Mouse (Mus musculus): ENCODE data around the gene Pacrg. TPM values are rescaled to one million over a fixed set of nuclear protein-coding genes. Genes with fewer than 3 reads are reported as not detected.

The Pacrg gene
- total and polyA plus RNA-seq, 3 experiments: 0.11 TPM; not detected in 2

DNA sequence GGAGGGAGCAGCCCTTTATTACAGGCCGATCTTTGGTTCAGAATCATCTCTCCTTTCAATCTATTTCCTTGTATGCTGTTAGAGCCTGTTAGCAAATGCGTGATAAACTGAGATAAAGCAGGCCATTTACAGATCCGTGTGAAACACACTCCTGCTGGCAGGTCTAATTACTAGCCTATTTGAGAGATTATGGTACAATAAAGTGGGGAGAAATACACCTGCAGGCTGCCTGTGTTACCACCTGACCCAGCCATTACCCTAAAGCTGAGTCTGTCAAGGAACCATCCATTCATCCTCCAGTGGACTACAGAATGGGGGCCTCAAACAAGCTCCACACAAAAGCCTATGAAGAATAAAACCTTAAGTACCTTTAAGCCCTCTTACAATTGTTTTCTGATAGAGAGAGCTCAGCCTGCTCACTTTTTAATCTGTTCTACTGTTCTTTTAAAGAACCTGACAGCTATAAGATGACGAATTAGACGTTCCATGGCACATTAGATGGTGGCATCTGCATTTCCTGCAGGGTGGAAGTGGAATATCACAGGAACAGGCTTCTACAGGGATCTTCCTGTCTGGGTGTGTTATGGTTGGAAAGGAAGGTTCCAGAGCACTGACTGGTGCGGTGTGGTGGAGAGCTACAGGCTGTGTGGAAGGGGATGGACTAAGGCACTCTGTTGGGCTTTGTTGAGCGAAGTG is 422.4 kb downstream of the Pacrg start:
- H3K4me1 ChIP-seq (ENCODE audit: insufficient read depth, low read depth, low read length): no peaks in the 10 kb centered on the region
- DNase-seq (ENCODE audit: low spot score) (no peak), ATAC-seq (ENCODE audit: extremely low read depth, insufficient number of reproducible peaks, low FRiP score, poor library complexity, severe bottlenecking) (no peak)
- H3K9me3 ChIP-seq (replicated peaks): no peaks in the 10 kb centered on the region
- H3K4me3 ChIP-seq (ENCODE audit: low read depth, low read length): no peak overlapping the region
- TF ChIP-seq TAL1 (conservative IDR thresholded peaks at IDR 0.05; ENCODE audit: low read depth, low read length) (no peak), GATA1 (IDR thresholded peaks at IDR 0.05; ENCODE audit: borderline replicate concordance, low read length) (no peak), CTCF (IDR thresholded peaks at IDR 0.05; ENCODE audit: low read depth, low read length) (no peak), POLR2AphosphoS5 (IDR thresholded peaks at IDR 0.05; ENCODE audit: insufficient replicate concordance, low read depth, low read length) (no peak), GATA2 (IDR thresholded peaks at IDR 0.05; ENCODE audit: borderline replicate concordance, low read depth, low read length) (no peak)
- H3K36me3 ChIP-seq (replicated peaks): no peaks in the 10 kb centered on the region
- peaks cover 11% of the 10 kb centered on the region; the same call in 1 of the 2 replicates for H3K27me3 ChIP-seq (ENCODE audit: insufficient read depth, low read length)

DNA sequence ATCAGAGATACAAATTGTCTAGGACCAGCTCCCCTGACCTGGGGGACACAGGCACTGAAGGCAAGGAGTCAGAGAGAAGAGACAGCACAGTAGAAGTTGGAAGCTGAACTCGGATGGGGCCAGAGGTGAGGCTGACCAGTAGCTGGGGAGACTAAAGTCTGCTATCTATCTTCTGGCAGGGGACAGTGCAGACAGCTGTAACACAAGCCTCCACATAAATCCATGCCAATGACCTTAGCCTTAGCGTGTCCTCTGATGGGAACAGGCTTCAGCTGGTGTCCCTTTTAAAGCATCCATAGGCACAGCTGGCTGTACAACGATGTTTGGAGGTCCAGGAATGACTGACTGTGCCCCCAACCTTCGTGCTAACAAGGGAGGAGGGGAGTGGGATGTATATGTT is 423.1 kb downstream of the Pacrg start:
- TF ChIP-seq GATA2 (IDR thresholded peaks at IDR 0.05; ENCODE audit: borderline replicate concordance, low read depth, low read length) (no peak), POLR2AphosphoS5 (IDR thresholded peaks at IDR 0.05; ENCODE audit: insufficient replicate concordance, low read depth, low read length) (no peak), GATA1 (IDR thresholded peaks at IDR 0.05; ENCODE audit: borderline replicate concordance, low read length) (no peak), CTCF (IDR thresholded peaks at IDR 0.05; ENCODE audit: low read depth, low read length) (no peak), TAL1 (conservative IDR thresholded peaks at IDR 0.05; ENCODE audit: low read depth, low read length) (no peak)
- H3K9me3 ChIP-seq (replicated peaks): no peaks in the 10 kb centered on the region
- H3K4me1 ChIP-seq (ENCODE audit: insufficient read depth, low read depth, low read length): no peaks in the 10 kb centered on the region
- no peak overlapping the region for H3K4me3 ChIP-seq (ENCODE audit: low read depth, low read length)
- peaks cover 14% of the 10 kb centered on the region for H3K27me3 ChIP-seq (ENCODE audit: insufficient read depth, low read length)
- DNase-seq (ENCODE audit: low spot score) (no peak), ATAC-seq (ENCODE audit: extremely low read depth, insufficient number of reproducible peaks, low FRiP score, poor library complexity, severe bottlenecking) (no peak)
- H3K36me3 ChIP-seq (replicated peaks): no peaks in the 10 kb centered on the region

DNA sequence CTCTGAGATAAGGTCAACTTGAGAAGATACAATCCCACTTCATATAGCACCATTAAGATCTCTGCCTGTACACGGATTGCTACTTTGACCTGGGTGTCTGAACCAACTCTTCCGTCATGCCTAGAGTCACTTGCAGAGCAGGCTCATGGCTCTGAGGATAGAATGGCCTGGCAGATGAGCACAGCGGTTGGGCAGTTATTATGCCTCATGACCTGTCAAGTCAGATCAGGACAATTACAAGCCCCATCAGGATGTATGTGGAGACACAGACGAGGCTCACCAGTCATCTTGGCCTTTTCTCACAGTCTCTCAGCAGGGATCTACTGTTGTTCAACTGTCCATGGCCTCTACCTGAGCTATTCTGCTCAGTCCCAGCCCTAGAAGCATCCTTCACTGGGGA is 424.0 kb downstream of the Pacrg start:
- ATAC-seq (ENCODE audit: extremely low read depth, insufficient number of reproducible peaks, low FRiP score, poor library complexity, severe bottlenecking): no peak
- peaks cover 14% of the 10 kb centered on the region for H3K27me3 ChIP-seq (ENCODE audit: insufficient read depth, low read length)
- no peaks in the 10 kb centered on the region for H3K36me3 ChIP-seq (replicated peaks)
- no peaks in the 10 kb centered on the region for H3K9me3 ChIP-seq (replicated peaks)
- no peaks in the 10 kb centered on the region for H3K4me1 ChIP-seq (ENCODE audit: insufficient read depth, low read depth, low read length)
- no peak overlapping the region for H3K4me3 ChIP-seq (ENCODE audit: low read depth, low read length)
- no peak for DNase-seq (ENCODE audit: low spot score)
- TF ChIP-seq GATA2 (IDR thresholded peaks at IDR 0.05; ENCODE audit: borderline replicate concordance, low read depth, low read length) (no peak), GATA1 (IDR thresholded peaks at IDR 0.05; ENCODE audit: borderline replicate concordance, low read length) (no peak), CTCF (IDR thresholded peaks at IDR 0.05; ENCODE audit: low read depth, low read length) (no peak), TAL1 (conservative IDR thresholded peaks at IDR 0.05; ENCODE audit: low read depth, low read length) (no peak), POLR2AphosphoS5 (IDR thresholded peaks at IDR 0.05; ENCODE audit: insufficient replicate concordance, low read depth, low read length) (no peak)

DNA sequence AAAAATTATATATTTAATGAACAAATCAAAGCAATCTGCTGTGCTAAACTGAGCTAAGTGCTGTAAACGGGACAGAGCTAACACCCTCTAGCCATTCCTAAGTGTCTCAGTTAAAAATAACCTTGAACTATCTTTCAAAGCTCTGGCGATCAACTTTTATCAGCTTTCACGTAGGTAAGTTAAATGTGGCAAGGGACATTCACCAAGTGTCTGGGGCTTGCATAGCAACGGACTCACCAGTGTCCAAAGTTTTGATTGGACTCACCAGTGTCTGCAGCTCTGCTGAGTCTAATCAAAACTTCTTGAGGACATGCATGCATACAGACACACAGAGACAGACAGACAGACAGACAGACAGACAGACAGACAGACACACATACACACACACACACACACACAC is 425.7 kb downstream of the Pacrg start:
- DNase-seq (ENCODE audit: low spot score) (no peak), ATAC-seq (ENCODE audit: extremely low read depth, insufficient number of reproducible peaks, low FRiP score, poor library complexity, severe bottlenecking) (no peak)
- peaks cover 14% of the 10 kb centered on the region for H3K27me3 ChIP-seq (ENCODE audit: insufficient read depth, low read length)
- no peak overlapping the region for H3K4me3 ChIP-seq (ENCODE audit: low read depth, low read length)
- H3K4me1 ChIP-seq (ENCODE audit: insufficient read depth, low read depth, low read length): no peaks in the 10 kb centered on the region
- no peak for TF ChIP-seq CTCF (IDR thresholded peaks at IDR 0.05; ENCODE audit: low read depth, low read length)
- no peak for TF ChIP-seq POLR2AphosphoS5 (IDR thresholded peaks at IDR 0.05; ENCODE audit: insufficient replicate concordance, low read depth, low read length)
- no peak for TF ChIP-seq GATA1 (IDR thresholded peaks at IDR 0.05; ENCODE audit: borderline replicate concordance, low read length)
- H3K36me3 ChIP-seq (replicated peaks): no peaks in the 10 kb centered on the region
- H3K9me3 ChIP-seq (replicated peaks): no peaks in the 10 kb centered on the region

DNA sequence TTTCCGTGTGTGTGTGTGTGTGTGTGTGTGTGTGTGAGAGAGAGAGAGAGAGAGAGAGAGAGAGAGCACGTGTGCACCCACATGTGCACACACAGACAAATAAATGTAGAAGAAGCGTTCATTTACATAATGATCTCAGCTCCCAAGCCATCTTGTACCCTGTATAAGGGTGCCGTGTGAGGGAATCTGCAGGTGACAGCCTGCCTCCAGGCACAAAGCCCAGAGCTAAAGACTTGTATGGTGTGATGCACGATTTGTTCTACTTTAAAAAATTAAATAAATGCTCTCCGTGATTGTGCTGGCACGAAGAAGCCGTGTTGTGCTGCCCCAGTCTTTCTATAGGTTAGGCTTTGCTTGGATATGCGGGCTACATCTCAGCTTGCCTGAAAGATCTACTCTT is 426.2 kb downstream of the Pacrg start:
- Histone ChIP-seq H3K36me3 (replicated peaks) (no peaks in the 10 kb centered on the region), H3K4me3 (ENCODE audit: low read depth, low read length) (no peak overlapping the region), H3K4me1 (ENCODE audit: insufficient read depth, low read depth, low read length) (no peaks in the 10 kb centered on the region), H3K9me3 (replicated peaks) (no peaks in the 10 kb centered on the region), H3K27me3 (ENCODE audit: insufficient read depth, low read length) (peaks cover 14% of the 10 kb centered on the region)
- DNase-seq (ENCODE audit: low spot score) (no peak), ATAC-seq (ENCODE audit: extremely low read depth, insufficient number of reproducible peaks, low FRiP score, poor library complexity, severe bottlenecking) (no peak)
- no peak for TF ChIP-seq GATA1 (IDR thresholded peaks at IDR 0.05; ENCODE audit: borderline replicate concordance, low read length)
- no peak for TF ChIP-seq GATA2 (IDR thresholded peaks at IDR 0.05; ENCODE audit: borderline replicate concordance, low read depth, low read length)
- TF ChIP-seq POLR2AphosphoS5 (IDR thresholded peaks at IDR 0.05; ENCODE audit: insufficient replicate concordance, low read depth, low read length): no peak
- TF ChIP-seq TAL1 (conservative IDR thresholded peaks at IDR 0.05; ENCODE audit: low read depth, low read length): no peak
- no peak for TF ChIP-seq CTCF (IDR thresholded peaks at IDR 0.05; ENCODE audit: low read depth, low read length)

DNA sequence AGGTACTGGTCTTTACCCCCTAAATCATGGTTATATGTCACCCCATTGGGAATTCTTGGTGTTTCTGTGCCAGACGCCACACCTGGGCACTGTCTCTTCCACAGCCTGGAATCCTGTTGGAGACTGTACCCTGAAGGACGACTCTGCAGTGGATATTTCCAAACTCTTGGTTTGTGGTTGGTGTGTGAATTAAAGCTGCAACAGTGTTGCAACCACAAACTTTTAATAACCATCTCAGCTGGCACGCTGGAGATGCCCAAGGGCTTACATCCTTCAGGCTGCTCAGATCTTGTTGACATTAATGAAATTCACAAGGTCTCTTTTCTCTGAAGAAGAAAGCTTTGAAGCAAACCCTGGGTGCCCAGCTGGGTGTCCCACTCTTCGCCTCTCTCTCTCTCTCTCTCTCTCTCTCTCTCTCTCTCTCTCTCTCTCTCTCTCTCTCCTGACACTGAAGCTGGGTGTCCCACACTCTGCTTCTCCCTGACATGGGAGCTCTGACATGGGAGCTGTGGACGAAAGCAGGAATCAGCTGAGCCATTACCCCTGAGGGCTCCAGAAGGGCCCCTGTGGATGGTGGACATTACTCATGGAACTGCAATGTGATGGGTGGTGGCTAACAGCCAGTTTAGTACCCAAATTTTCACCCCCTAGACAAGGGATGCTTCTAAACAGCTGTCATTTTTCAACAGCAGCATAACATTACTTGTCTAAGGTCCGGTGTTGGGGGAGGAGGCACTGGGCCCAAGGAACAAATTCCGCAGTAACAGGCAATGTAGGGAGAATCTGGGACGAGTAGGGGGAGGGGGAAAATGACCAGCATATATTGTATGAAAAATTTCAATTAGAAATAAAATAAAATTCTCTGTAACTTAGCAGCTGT is 429.3 kb downstream of the Pacrg start:
- H3K36me3 ChIP-seq (replicated peaks): no peaks in the 10 kb centered on the region
- H3K4me1 ChIP-seq (ENCODE audit: insufficient read depth, low read depth, low read length): no peaks in the 10 kb centered on the region
- no peak for ATAC-seq (ENCODE audit: extremely low read depth, insufficient number of reproducible peaks, low FRiP score, poor library complexity, severe bottlenecking)
- no peak for DNase-seq (ENCODE audit: low spot score)
- TF ChIP-seq TAL1 (conservative IDR thresholded peaks at IDR 0.05; ENCODE audit: low read depth, low read length) (no peak), GATA1 (IDR thresholded peaks at IDR 0.05; ENCODE audit: borderline replicate concordance, low read length) (no peak), GATA2 (IDR thresholded peaks at IDR 0.05; ENCODE audit: borderline replicate concordance, low read depth, low read length) (no peak), CTCF (IDR thresholded peaks at IDR 0.05; ENCODE audit: low read depth, low read length) (no peak), POLR2AphosphoS5 (IDR thresholded peaks at IDR 0.05; ENCODE audit: insufficient replicate concordance, low read depth, low read length) (no peak)
- H3K4me3 ChIP-seq (ENCODE audit: low read depth, low read length): no peak overlapping the region
- no peaks in the 10 kb centered on the region for H3K9me3 ChIP-seq (replicated peaks)
- peaks cover 8% of the 10 kb centered on the region for H3K27me3 ChIP-seq (ENCODE audit: insufficient read depth, low read length)

Measured in G1E (cell line).